Mouse (Mus musculus): ENCODE results near the gene Vsig10l.

GRCm38 (mm10) chr7:43422995-43423617 lies 39.8 kb upstream of the Vsig10l start:
- TF ChIP-seq FOSL1 (IDR thresholded peaks at IDR 0.05; ENCODE audit: insufficient read depth, low read length, poor library complexity, severe bottlenecking) (no peak), MAX (IDR thresholded peaks at IDR 0.05) (no peak), CTCF (IDR thresholded peaks at IDR 0.05; ENCODE audit: control insufficient read depth, insufficient read depth, insufficient read length) (peak; percentile 90), USF1 (IDR thresholded peaks at IDR 0.05; ENCODE audit: low read depth) (no peak), CEBPB (IDR thresholded peaks at IDR 0.05; ENCODE audit: low read depth) (no peak), MYOD1 (IDR thresholded peaks at IDR 0.05; ENCODE audit: control insufficient read depth, insufficient read length, low read depth) (no peak)

Measured in C2C12 (cell line).